Mouse (Mus musculus) monocyte, adult 5-6 weeks (primary cell): ENCODE measurements around the gene Zar1. TPM values are rescaled to one million over a fixed set of nuclear protein-coding genes. Genes with fewer than 3 reads are reported as not detected.

Source experiments
- ATAC-seq: fragments of 153-309, 156-312 bp; replicated peaks from 2 replicates; pipeline ENCODE4 v1.8.0; 2017; ENCODE audit warnings: mild to moderate bottlenecking; ENCODE audit not compliant: low TSS enrichment, insufficient number of reproducible peaks, severe bottlenecking, poor library complexity, low FRiP score
- total RNA-seq: library from RNA; stranded (forward); fragments of 200-1000, 200-491, 200-594 nt; gene quantifications from 3 replicates; pipeline ENCODE4 v1.2.3, GENCODE M21; 2017

The Zar1 gene
- total RNA-seq, 1 experiment from 2014 or later = not detected

DNA sequence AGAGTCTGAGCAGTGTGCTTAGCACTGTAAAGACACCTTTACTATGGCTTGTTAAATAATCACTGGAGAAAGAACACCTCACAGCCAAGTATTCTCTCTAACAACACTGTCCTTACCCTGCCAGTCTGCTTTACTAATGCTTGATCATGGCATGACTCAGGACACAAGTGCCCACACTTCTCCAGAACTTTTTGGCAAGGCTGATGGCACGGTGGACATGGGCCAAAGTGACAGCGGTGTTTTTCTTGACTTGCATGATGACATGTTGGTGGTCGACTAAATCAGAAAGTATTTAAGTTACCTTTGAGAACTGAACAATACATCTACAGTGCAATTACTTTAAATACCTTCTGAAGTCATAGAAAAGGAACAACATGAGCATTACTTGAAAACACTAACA lies 52.2 kb downstream of the Zar1 start:
- ATAC-seq = no peak

Other genes with a start within 250 kb of the Zar1 start
- not detected in 3 replicates for gene Corin, start 76.8 kb downstream of the Zar1 start, total RNA-seq
- 18.8 to 22.9 TPM (median 21.2 TPM) in 3 replicates for gene Nfxl1, start 21.6 kb downstream of the Zar1 start, total RNA-seq
- gene Gm5868, start 6.3 kb upstream of the Zar1 start, total RNA-seq = not detected in 3 replicates
- gene Cnga1, start 63.0 kb upstream of the Zar1 start, total RNA-seq = 2.2 to 2.7 TPM (median 2.5 TPM) in 3 replicates
- 0.96 to 4.8 TPM (median 1.4 TPM) in 3 replicates for gene Nipal1, start 66.5 kb upstream of the Zar1 start, total RNA-seq
- 44.5 to 208 TPM (median 58.1 TPM) in 3 replicates for gene Txk, start 171.5 kb upstream of the Zar1 start, total RNA-seq